Mouse (Mus musculus) activated CD4-positive, CD25-positive, alpha-beta regulatory T cell, adult 4 months (primary cell): Measurements from ENCODE around the gene Srsf3. TPM values are rescaled to one million over a fixed set of nuclear protein-coding genes. Genes with fewer than 3 reads are reported as not detected.
"Not testable (repeated sequence)": the region's sequence is repeated elsewhere in the genome, so short reads cannot be mapped to it uniquely, and the experiment has no call there.

ENCODE experiments used
- ATAC-seq: one replicate; pipeline ENCODE4 v1.8.0; 2017
- polyA plus RNA-seq, 2 experiments: library from polyadenylated mRNA; unstranded; fragments of 100-300 nt; shearing (Covaris generic); gene quantifications; one replicate each; pipeline ENCODE4 v1.2.1; 2017

The Srsf3 gene
- polyA plus RNA-seq, 2 experiments from 2014 or later = 265 to 364 TPM

DNA sequence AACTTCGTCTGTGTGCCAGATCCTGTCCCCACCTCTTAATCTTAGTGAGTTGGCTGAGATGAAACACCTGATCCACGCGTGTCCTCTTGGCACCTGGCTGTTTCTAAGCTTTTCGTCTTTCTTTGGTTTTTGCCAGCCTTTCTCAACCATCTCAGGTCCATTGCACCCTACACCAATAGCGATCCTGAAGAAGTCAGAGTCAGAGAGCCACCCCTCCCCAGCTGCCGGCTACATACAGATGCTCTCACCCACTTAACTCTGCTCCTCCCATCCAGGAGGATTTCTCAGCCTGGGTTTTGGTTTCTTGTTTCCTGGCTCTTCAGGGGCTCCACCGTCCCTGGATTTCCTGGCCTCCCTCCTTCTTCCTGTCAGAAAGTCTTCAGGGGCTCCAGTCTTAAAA, 13.0 kb upstream of the Srsf3 start:
- ATAC-seq = no peak

GRCm38 (mm10) chr17:29020444-29020843, 12.0 kb upstream of the Srsf3 start:
- no peak for ATAC-seq

GRCm38 (mm10) chr17:29022230-29022819, 10.1 kb upstream of the Srsf3 start:
- no peak for ATAC-seq

GRCm38 (mm10) chr17:29023346-29023745, 9.1 kb upstream of the Srsf3 start:
- no peak for ATAC-seq

- ATAC-seq = no peak
Measured at GRCm38 (mm10) chr17:29024047-29024892, 8.2 kb upstream of the Srsf3 start.

GRCm38 (mm10) chr17:29024896-29025565, 7.4 kb upstream of the Srsf3 start:
- ATAC-seq = no peak

- ATAC-seq = no peak
Measured at GRCm38 (mm10) chr17:29026652-29027356, 5.6 kb upstream of the Srsf3 start.

DNA sequence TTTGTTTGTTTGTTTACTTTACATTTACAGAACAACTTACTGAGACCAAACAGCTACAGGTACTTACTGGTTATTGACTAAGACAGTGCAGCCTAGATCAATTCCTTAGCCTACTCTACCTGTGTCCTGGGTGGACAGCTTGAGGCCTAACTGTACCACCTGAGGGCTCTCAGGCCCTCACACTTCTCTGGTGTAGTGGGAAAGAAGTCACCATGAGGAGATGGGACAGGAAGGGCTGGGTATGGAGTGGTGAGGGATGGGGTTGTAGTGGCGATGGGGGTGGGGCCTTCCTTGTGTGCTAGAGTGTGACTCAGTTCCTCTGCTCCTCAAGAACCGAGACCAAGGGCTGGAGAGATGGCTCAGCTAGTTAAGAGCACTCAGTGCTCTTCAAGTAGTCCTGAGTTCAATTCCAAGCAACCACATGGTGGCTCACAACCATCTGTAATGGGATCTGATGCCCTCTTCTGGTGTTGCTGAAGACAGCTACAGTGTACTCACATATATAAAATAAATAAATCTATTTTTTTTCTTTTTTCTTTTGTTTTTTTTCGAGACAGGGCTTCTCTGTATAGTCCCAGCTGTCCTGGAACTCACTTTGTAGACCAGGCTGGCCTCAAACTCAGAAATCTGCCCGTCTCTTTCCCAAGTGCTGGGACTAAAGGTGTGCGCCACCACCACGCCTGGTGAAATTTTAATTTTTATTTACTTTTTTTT, 1.9 kb upstream of the Srsf3 start:
- no peak for ATAC-seq

GRCm38 (mm10) chr17:29031085-29031711, 1.2 kb upstream of the Srsf3 start:
- ATAC-seq = not testable (repeated sequence)

DNA sequence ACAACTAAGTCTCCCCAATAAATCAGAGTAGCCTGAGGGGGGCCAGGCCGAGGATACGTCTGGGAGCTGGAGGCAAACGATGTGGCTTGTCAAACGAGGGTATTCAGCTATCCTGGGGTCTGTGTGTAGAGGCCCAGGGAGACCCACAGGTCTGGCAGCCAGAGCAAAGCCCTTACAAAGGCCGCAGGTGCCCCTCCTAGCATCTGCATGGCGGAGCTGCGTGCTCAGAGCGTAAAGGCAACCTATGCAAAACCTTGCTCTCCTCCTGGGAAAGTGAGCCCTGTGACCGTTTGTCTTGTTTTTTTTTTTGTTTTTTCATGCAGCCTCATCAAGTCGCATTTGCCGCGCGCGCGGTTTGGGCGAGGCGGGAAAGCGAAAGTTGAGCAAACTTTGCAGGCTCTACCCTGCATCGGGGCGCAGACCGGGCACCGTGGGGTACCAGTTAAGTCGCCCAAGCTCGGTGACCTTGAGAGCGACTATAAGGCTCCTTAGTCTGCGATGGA, 606 bp upstream of the Srsf3 start:
- peak; percentile 17 for ATAC-seq

- no peak for ATAC-seq
Measured at GRCm38 (mm10) chr17:29033569-29034061, 1.2 kb downstream of the Srsf3 start.

DNA sequence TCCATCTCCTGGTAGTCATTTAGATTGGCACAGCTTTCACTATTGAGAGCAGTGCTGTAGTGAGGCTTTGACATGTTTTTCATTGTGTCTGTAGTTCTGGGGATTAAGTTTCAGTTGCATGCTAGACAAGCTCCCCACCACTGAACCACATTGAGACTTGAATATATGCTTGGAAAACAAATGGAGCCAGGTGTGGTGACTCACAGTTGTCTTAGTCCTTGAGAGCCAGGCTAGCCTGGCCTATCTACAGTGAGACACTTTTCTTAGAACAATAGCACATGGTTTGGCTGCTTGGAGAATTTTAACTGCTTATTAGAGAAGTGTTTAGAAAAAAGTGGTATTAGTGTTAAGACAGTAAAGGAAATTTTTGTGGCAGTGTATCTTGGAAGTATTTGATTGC, 1.8 kb downstream of the Srsf3 start:
- no peak for ATAC-seq

GRCm38 (mm10) chr17:29035506-29035905, 3.1 kb downstream of the Srsf3 start:
- no peak for ATAC-seq

DNA sequence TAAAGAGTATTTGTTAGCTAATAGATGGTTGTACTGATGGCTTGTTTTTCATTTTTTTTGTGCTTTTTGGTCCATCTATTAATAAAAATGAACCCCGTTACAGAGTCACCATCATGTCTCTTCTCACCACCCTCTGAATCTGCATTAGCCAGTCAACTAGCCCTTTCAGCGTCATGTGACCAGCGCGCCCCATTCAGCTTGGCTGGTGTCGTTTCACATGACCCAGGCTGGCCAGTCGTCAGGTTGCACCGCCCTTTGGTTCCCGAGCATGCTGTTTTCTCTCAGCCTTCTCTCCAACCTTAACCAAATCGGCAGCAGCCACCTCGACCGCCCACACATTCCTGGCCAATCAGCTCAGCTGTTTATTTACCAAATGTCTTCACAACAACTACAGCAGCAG, 6.9 kb downstream of the Srsf3 start:
- no peak for ATAC-seq

DNA sequence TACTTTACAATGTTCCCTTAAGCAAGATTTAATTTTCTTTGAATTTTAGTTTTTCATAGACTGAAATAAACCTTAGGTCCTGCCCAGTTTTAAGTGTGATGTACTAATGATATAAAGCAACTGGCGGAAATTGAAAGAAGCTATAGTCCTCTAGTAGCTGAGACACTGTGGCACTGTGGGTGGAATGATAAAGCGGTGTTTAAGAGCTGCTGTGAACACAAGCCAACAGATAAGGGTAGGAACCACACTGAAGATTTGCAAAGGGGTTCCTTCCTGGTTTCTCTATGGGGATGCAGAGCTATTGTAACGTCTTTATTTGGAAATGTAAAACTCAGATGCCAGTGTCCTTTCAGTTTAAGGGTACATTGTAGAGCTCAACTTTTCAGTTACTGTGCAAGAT, 9.2 kb downstream of the Srsf3 start:
- ATAC-seq = not testable (repeated sequence)

GRCm38 (mm10) chr17:29042569-29042968, 10.1 kb downstream of the Srsf3 start:
- no peak for ATAC-seq

DNA sequence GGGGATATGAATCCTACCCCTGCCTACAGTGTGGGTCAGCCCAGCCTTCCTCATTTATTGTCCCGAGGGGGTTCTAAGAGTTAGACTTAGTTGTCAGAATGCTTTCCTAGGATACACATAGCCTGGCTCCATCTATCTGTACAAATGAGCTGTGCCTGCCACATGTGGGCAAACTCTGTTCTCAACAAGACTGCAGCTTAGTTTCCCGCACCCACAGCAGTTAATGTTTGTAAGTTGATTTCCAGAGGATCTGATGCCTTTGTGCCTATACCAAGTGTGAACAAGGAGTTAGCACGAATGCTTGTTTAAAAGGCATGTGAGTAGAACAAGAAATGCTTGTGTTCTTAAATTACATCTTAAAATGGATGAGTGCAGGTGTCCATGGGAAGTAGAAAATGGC, 11.2 kb downstream of the Srsf3 start:
- no peak for ATAC-seq

- ATAC-seq = no peak
Measured at GRCm38 (mm10) chr17:29044146-29044924, 11.9 kb downstream of the Srsf3 start.

DNA sequence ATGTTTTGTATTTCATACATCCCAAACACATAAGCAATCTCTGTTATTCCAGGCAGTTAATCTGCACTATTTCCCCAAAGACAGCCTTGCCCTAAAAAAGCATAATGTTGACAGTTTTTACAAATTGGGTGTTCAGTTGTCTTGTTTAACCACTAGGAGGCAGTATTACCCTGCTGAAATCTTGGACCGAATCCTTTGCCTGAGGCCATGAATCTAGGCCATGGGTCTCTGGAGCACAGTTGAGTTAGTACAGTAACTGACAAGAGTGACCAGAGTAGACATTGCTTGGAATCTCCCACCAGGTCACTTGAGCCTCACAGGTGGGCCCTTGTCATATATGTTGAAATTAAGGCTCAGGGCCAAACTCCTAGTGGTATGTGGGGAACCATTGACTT, 12.5 kb downstream of the Srsf3 start:
- ATAC-seq = peak; percentile 44

GRCm38 (mm10) chr17:29045741-29046530, 13.5 kb downstream of the Srsf3 start:
- no peak for ATAC-seq
